Mouse (Mus musculus) midbrain, embryonic 11.5 days (tissue): ENCODE measurements at regions not wholly inside any gene's neighbourhood (a gene's known extent, or its start where the extent isn't known, plus 50 kb on each side); places are given as distances from the start of the nearest gene placed in this dataset.

Experiments used
- ATAC-seq: fragments of 200-750 bp; cut with Nextera tagmentation; 2 replicates; pipeline ENCODE4 v1.8.0; 2017; ENCODE audit warnings: moderate TSS enrichment, moderate library complexity; ENCODE audit not compliant: low FRiP score
- DNase-seq: peaks from one replicate; pipeline ENCODE4 v3.0.0; 2015; ENCODE audit warnings: low spot score; ENCODE audit errors: missing footprints
- H3K27ac ChIP-seq: fragments of 300-500 bp; sonication (generic); 2 replicates; pipeline ENCODE4 v1.5.1; 2014; ENCODE audit warnings: low read depth, low read length
- H3K27me3 ChIP-seq: fragments of 300-500 bp; sonication (generic); 2 replicates; pipeline ENCODE4 v1.6.1; 2014; ENCODE audit warnings: mild to moderate bottlenecking, low read length, moderate library complexity, mixed read lengths; ENCODE audit not compliant: control insufficient read depth, insufficient read depth
- H3K36me3 ChIP-seq: fragments of 300-500 bp; sonication (generic); 2 replicates; pipeline ENCODE4 v1.6.1; 2014; ENCODE audit warnings: mild to moderate bottlenecking, low read length, moderate library complexity, mixed read lengths; ENCODE audit not compliant: control insufficient read depth, insufficient read depth
- H3K4me1 ChIP-seq: fragments of 300-500 bp; sonication (generic); 2 replicates; pipeline ENCODE4 v1.6.1; 2014; ENCODE audit warnings: low read length; ENCODE audit not compliant: control insufficient read depth, insufficient read depth
- H3K4me2 ChIP-seq: fragments of 300-500 bp; sonication (generic); 2 replicates; pipeline ENCODE4 v1.6.1; 2014; ENCODE audit warnings: mild to moderate bottlenecking, moderate library complexity
- H3K4me3 ChIP-seq: fragments of 300-500 bp; sonication (generic); 2 replicates; pipeline ENCODE4 v1.5.1; 2014; ENCODE audit warnings: low read depth, low read length
- H3K9ac ChIP-seq: fragments of 300-500 bp; sonication (generic); 2 replicates; pipeline ENCODE4 v1.6.1; 2014; ENCODE audit warnings: low read length
- H3K9me3 ChIP-seq: fragments of 300-500 bp; sonication (generic); 2 replicates; pipeline ENCODE4 v1.6.1; 2016; ENCODE audit warnings: low read length; ENCODE audit not compliant: control insufficient read depth
- WGBS: fragments of 180-500 bp; shearing (Covaris S2); extraction: QIAGEN DNeasy Blood & Tissue Kit; methylation state at CpG from one replicate; pipeline ENCODE4 v1.1.7; 2014; 5-methylcytosine and 5-hydroxymethylcytosine counted together

GRCm38 (mm10) chr12:109772543-109772942 lies 172.4 kb upstream of the Rtl1 start:
- peaks cover 10% of the 10 kb centered on the region for H3K27me3 ChIP-seq
- 66% methylated on average over 2 of the region's 2 CpGs for WGBS
- H3K9me3 ChIP-seq: no peaks in the 10 kb centered on the region
- ATAC-seq (no peak), DNase-seq (no peak)
- H3K4me2 ChIP-seq: no peak overlapping the region
- H3K4me1 ChIP-seq: no peaks in the 10 kb centered on the region
- H3K9ac ChIP-seq: no peak overlapping the region
- H3K36me3 ChIP-seq: no peaks in the 10 kb centered on the region
- no peak overlapping the region for H3K4me3 ChIP-seq
- H3K27ac ChIP-seq: no peak overlapping the region

- peaks cover 10% of the 10 kb centered on the region for H3K27me3 ChIP-seq
- H3K4me3 ChIP-seq: no peak overlapping the region
- no peaks in the 10 kb centered on the region for H3K4me1 ChIP-seq
- no peak overlapping the region for H3K27ac ChIP-seq
- DNase-seq: peak; percentile 84
- H3K9me3 ChIP-seq: no peaks in the 10 kb centered on the region
- peak; percentile 86 for ATAC-seq
- H3K4me2 ChIP-seq: no peak overlapping the region
- no peaks in the 10 kb centered on the region for H3K36me3 ChIP-seq
- H3K9ac ChIP-seq: no peak overlapping the region
- WGBS: 46% methylated on average over 3 of the region's 3 CpGs
Measured at GRCm38 (mm10) chr12:109773909-109774313, 173.8 kb upstream of the Rtl1 start.

GRCm38 (mm10) chr12:109798846-109799245 lies 198.7 kb upstream of the Rtl1 start:
- 83% methylated on average over 3 of the region's 3 CpGs for WGBS
- no peak for ATAC-seq
- Histone ChIP-seq H3K4me3 (no peak overlapping the region), H3K27me3 (no peaks in the 10 kb centered on the region), H3K27ac (no peak overlapping the region), H3K4me2 (no peak overlapping the region), H3K4me1 (no peaks in the 10 kb centered on the region), H3K9ac (no peak overlapping the region), H3K9me3 (no peaks in the 10 kb centered on the region), H3K36me3 (no peaks in the 10 kb centered on the region)
- DNase-seq: no peak

- no peaks in the 10 kb centered on the region for H3K36me3 ChIP-seq
- H3K9ac ChIP-seq: no peak overlapping the region
- WGBS: 86% methylated on average over 1 of the region's 1 CpGs
- H3K27ac ChIP-seq: no peak overlapping the region
- no peak overlapping the region for H3K4me3 ChIP-seq
- ATAC-seq (no peak), DNase-seq (no peak)
- H3K4me2 ChIP-seq: no peak overlapping the region
- no peaks in the 10 kb centered on the region for H3K27me3 ChIP-seq
- H3K4me1 ChIP-seq: no peaks in the 10 kb centered on the region
- no peaks in the 10 kb centered on the region for H3K9me3 ChIP-seq
Measured at GRCm38 (mm10) chr12:109799395-109799794, 199.3 kb upstream of the Rtl1 start.

GRCm38 (mm10) chr12:109827241-109827915 lies 227.2 kb upstream of the Rtl1 start:
- no peak overlapping the region for H3K4me2 ChIP-seq
- no peaks in the 10 kb centered on the region for H3K27me3 ChIP-seq
- 88% methylated on average over 10 of the region's 10 CpGs for WGBS
- no peak for ATAC-seq
- H3K9ac ChIP-seq: no peak overlapping the region
- H3K9me3 ChIP-seq: no peaks in the 10 kb centered on the region
- peaks cover 4% of the 10 kb centered on the region for H3K4me1 ChIP-seq
- H3K4me3 ChIP-seq: no peak overlapping the region
- H3K27ac ChIP-seq: no peak overlapping the region
- no peaks in the 10 kb centered on the region for H3K36me3 ChIP-seq
- peak; percentile 67 for DNase-seq

GRCm38 (mm10) chr12:109830303-109831020 lies 230.3 kb upstream of the Rtl1 start:
- no peak overlapping the region for H3K27ac ChIP-seq
- peak; percentile 75; the same call in 1 of the 2 replicates for ATAC-seq
- 32% methylated on average over 16 of the region's 16 CpGs for WGBS
- no peaks in the 10 kb centered on the region for H3K36me3 ChIP-seq
- DNase-seq: peak; percentile 91
- H3K9me3 ChIP-seq: no peaks in the 10 kb centered on the region
- H3K9ac ChIP-seq: no peak overlapping the region
- peaks cover 4% of the 10 kb centered on the region for H3K4me1 ChIP-seq
- no peak overlapping the region for H3K4me3 ChIP-seq
- H3K27me3 ChIP-seq: no peaks in the 10 kb centered on the region
- no peak overlapping the region for H3K4me2 ChIP-seq

GRCm38 (mm10) chr12:109832964-109833363 lies 232.8 kb upstream of the Rtl1 start:
- Histone ChIP-seq H3K4me2 (no peak overlapping the region), H3K27me3 (no peaks in the 10 kb centered on the region), H3K9ac (no peak overlapping the region), H3K4me3 (no peak overlapping the region), H3K9me3 (no peaks in the 10 kb centered on the region), H3K36me3 (no peaks in the 10 kb centered on the region), H3K27ac (no peak overlapping the region), H3K4me1 (peaks cover 4% of the 10 kb centered on the region)
- WGBS: 85% methylated on average over 10 of the region's 10 CpGs
- peak; percentile 62 for DNase-seq
- no peak for ATAC-seq

- H3K4me3 ChIP-seq: no peak overlapping the region
- ATAC-seq (no peak), DNase-seq (no peak)
- H3K9me3 ChIP-seq: no peaks in the 10 kb centered on the region
- no peak overlapping the region for H3K27ac ChIP-seq
- H3K4me1 ChIP-seq: peaks cover 3% of the 10 kb centered on the region; the same call in 1 of the 2 replicates
- H3K36me3 ChIP-seq: no peaks in the 10 kb centered on the region
- no peaks in the 10 kb centered on the region for H3K27me3 ChIP-seq
- WGBS: 92% methylated on average over 8 of the region's 8 CpGs
- H3K4me2 ChIP-seq: no peak overlapping the region
- no peak overlapping the region for H3K9ac ChIP-seq
Measured at GRCm38 (mm10) chr12:109836521-109836920, 236.4 kb upstream of the Rtl1 start.

GRCm38 (mm10) chr12:109839126-109839587 lies 239.0 kb upstream of the Rtl1 start:
- Histone ChIP-seq H3K9ac (no peak overlapping the region), H3K4me3 (no peak overlapping the region), H3K4me2 (no peak overlapping the region), H3K4me1 (peaks cover 3% of the 10 kb centered on the region; the same call in 1 of the 2 replicates), H3K9me3 (no peaks in the 10 kb centered on the region), H3K27me3 (no peaks in the 10 kb centered on the region), H3K27ac (no peak overlapping the region), H3K36me3 (no peaks in the 10 kb centered on the region)
- DNase-seq (peak; percentile 81), ATAC-seq (no peak)
- 61% methylated on average over 9 of the region's 9 CpGs for WGBS
